Mouse (Mus musculus) embryo, embryonic 11.5 days (tissue): ENCODE measurements around the gene Il34.

ENCODE experiments used
- DNase-seq: peaks from one replicate; pipeline ENCODE4 v3.0.0-alpha.2; 2012; ENCODE audit warnings: low read depth, low spot score

Gene Il34

DNA sequence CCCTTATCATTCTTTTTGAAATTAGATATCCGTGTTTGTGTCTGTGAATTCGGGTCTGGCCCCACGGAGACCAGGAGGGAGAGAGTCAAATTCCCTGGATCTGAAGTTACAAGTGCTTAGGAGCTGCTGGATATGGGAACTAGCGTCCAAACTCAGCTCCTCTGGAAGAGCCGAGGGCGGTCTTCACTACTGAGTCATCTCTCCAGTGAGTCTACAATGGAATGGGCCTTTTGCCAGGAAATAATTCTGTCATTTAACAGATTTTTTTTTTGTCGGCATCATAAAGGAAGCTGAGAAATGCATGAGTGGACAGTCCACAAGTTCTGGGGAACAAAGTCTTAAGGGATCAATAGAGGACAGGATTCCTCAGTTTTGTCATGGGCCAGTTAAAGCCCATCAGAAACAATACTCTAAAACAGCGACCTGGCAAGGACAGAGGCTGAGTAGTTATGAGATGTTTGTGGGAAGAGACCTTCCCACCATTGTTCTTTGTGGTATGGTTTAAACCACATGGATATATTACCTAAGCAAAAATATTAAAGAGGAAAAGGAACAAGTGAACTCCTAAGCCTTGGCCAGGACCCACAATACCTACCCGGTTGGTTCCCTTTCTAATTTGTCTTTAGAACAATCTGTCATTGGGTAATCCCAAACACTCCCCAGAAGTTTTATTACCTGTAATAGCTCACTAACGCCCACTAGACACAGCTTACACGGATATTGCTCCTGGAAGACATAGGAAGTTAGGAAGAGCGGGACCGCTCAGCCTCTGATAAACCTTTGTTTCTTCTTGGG, 25.6 kb downstream of the Il34 start:
- no peak for DNase-seq

DNA sequence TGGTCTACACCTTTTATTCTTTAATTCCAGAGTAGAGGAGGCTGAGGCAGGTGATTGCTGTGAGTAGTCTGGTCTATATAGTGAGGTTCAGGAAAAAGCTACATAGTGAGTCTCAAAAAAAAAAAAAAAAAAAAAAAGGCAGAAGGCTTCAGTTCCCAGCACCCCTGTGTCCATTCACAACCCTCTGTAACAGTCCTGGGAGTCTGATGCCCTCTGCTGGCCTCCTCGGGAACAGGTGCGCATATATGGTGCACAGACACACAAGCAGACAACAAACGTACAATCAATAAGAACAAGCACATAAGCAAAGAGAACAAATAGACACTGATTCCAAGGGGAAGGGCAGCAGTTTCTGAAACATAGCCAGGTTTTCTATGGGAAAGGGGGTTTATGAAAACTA, 29.4 kb downstream of the Il34 start:
- no peak for DNase-seq

DNA sequence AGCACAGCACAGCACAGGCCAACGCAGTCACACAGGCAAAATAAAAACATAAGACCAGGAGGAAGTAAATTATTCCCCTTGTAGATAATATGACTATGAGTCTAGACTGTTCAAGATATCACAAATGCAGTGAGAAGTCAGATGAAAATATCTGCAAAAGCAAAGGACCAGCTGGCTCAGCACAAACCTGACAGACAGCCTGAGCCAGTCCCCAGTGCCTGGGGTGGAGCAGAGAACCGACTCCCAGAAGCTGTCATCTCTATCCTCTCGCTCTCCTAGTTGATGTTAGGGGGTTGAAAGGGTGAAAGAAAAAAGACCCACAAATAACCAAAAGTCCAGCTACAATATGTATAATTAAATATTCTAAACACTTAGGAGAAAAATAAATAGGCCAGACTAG, 30.0 kb downstream of the Il34 start:
- no peak for DNase-seq

DNA sequence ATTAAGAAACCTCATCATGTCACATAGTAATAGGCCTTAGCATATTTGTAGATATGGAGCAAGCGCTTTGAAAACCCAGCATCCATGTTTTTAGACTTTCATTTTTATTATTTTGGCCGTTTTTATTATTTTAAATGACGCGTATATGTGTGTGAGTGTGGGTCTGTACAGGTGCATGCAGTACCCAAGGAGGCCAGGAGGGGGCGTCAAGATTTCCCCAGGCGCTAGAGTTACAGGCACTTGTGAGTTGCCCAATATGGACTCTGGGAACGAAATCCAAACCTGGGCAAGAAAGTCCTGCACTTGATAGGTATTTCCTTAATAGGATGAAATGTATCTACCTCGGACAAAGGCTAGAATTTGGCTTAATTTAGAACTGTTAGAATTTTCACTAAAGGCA, 30.4 kb downstream of the Il34 start:
- DNase-seq, result no peak

DNA sequence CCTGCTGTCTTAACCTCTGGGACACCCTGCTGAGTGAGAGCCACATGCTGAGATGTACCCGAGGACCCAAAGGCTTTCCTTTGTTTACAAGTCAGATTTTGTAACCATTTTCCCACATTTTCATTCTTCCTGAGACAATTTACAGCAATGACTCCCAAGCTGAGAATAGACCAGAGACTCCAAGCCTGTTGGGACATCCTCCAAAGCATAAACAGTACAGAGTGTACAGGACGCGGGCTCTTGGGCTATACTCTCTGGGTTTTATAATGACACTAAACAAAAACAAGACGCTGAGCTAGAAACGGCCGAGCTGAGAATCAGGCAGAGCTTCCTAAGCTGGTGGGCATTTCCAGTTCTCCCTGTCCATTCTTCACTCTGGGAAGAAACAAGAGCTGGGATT, 31.0 kb downstream of the Il34 start:
- DNase-seq, result no peak

DNA sequence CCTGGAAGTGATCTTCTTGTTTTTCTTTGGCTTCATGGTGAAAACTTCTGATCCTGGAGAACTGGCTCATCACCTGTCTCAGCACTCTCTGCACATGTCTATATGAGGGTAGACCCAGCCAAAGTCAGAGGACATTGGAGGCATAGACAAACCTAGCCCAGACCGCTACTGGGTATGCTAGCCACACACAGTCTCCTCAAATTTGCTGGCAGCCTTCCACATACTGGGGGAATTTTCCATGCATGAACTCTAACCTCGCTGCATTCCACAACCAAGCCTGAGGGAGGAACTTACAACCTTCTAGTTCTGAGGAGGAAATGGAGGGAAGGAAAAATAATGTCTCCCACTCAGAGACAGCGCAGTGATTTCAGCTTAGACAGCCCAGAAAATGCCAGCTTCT, 31.7 kb downstream of the Il34 start:
- no peak for DNase-seq

DNA sequence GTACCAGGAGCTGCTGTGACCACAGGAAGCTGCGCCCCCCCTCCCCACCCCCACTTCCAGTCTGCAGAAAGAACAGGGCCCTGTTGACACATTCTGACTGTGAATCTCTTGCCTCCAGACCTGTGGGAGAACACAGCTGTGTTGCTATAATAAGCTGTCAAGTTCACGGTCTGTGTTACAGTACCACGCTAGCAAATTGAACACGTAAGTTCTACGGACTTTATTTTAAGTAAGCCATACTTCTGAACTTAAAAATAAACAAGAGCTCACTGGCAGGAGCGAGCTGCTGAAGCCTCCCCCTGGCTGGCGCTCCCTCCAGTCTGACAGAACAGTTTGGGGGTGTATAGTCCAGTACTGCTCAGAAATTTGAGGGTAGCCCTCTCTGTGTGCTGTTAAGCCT, 33.3 kb downstream of the Il34 start:
- DNase-seq, result no peak

DNA sequence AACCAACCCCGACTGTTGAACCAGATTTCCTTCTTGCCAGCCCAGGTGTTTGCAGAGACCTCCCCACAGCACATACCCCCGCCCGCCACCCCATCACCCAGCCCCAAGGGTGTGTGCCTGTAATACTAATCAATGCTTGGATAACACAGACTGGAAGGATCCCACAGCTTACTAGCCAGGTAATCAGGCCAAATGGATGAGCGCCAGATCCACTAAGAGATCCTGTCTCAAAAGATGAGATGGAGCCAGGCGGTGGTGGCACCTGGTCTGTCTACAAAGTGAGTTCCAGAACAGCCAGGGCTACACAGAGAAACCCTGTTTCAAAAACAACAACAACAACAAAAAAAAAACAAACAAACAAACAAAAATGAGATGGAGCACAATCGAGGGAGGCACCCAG, 38.5 kb downstream of the Il34 start:
- DNase-seq, result no peak

DNA sequence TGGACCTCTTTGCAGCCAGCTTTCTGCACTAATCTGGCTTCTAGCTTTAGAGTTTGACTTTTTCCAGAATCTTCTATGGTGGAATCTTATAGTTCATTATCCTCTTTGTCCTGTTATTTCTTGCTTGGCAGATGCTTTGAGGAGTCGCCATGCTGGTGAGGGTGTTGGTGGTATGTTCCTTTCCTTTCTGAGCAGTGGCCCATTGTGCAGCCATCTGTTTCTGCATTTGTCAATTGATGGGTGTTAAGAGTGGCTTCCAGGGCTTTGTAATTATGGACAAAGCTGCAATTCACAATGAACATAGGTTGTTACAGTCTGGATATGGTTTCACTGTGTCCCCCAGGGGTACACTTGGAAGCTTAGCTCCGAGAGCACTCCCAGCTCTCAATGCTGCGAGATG, 41.1 kb downstream of the Il34 start:
- DNase-seq, result no peak

DNA sequence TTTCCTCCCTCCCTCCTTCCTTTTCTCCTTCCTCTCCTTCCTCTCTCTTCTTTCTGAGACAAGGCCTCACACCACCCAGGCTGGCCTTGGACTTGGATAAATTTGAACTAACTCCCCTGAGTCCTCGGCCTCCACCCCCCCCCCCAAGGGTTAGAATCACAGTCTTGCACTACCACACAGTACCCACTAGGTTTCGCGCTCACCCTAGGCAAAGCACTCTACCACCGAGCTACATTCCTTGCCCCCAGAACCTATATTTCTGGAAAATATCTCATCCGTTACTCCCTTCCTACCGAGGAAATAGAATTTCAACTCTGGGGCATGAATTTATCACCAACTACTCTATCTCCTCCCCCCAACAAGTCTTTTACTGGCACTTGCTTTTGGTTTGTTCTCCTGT, 43.7 kb downstream of the Il34 start:
- DNase-seq, result no peak

DNA sequence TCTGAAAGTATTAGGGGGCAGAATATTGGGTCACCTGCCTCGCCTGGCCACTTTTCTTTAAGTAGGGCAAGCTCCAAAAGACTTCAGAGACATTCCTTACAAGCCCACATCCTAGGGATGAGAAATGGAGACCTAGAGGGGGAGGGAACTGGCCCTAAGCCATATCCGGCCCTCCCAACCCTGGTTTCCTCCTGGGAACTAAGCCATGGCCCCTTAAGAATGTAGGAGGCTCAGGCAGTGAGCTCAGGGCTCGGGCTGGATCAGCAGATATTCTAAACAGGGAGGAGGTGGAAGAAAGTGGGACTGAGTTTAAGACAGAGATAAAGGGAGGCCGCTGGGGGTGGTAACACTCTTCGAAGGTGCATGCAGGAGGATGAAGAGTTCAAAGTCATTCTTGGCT, 44.5 kb downstream of the Il34 start:
- DNase-seq, result no peak

DNA sequence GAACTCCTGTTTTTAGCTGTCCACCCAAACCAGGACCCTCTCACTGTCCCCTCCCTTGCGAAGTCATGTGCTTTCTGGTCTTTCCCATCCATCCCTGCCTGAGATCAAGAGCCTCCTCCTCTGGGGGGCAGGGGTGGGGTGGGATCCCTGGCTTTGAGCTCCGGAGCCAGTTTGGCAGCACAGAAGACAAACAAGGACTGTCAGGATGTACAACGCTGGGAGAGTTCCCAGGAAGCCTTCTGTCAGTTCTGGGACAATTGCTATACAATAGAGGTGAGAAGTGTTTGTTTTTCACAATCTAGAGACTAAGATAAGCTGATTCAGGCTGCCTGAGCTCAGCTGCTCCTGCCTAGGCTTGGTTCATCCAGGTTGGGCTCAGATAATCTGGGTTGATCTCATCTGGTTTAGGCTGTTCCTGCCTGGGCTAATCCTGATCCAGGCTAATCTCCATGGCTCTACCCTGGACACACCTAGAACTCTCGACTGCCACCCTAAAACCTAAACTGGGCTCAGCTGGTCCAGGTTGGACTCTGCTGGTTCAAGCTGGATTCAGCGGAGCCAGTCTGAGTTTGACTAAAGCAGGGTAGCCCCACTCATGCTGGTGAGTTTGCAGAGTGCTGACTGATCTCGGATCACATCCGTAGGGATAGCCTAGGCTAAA, 45.3 kb downstream of the Il34 start:
- no peak for DNase-seq

DNA sequence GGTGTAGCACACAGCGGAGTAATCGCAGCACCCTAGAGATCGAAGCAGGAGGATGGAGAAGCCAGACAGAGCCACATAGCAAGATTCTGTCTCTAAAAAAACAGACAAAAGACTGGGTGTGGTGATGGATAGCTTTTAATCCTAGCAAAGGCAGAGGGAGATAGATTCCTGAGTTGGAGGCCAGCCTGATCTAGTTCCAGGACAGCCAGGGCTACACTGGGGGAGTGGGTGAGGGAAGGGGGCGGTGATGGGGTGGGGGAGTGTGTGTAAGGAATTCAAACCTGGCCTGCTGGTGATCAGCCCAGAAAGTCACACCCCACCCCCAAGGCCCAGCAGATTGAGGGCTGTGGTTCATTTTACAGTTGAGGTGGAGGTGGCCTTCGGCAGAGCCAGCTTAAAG, 49.5 kb downstream of the Il34 start:
- DNase-seq, result no peak

DNA sequence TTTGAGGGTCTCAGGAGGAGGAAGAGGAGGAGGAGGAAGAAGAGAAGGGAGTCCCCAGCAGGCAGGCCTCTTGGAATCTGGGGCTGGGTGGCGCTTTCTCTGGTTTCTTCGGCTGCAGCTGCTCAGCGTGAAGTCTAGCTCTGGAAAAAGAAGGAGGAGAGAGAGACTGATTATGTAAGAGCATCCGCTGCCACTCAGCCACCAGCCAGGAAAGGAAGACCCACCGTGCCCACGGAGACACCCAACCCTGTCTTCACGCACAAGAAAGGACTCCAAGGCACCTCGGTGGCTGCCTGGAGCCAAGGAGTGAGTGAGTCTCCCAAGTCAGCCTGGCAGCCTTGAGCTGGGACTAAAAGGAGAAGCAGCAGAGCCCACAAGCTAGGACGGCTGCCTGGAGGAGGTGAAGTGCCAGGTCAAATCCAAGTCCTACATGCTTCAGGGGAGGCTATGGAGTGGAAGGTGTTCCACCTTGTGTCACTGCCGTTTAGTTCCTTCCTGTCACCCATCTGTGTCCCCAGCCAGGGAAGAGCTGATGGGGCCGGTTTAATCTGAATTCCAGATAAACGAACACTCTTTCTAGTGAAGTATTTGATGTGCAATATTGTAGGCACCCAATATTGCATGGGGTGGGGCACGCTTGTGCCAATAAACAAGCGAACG, 50.1 kb downstream of the Il34 start:
- no peak for DNase-seq

DNA sequence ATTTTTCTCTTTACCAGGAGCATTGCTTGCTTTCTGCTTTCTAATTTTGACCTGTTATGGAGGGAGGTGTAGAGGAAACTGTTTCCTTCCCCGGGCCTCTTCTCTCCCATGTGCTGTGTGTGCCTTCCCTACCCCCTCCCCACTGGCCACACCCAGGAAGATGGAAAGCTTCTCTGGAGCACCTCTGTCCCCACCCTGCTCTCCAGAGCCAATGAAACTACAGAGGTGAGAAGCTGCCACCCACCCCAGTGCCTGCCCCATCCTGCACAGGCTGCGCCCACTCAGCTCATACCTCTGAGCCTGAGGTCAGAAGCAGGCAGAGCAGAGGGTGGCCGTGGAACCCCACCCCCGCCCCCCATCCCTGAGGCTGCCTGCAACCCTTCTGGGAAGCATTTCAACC, 51.0 kb downstream of the Il34 start:
- no peak for DNase-seq

DNA sequence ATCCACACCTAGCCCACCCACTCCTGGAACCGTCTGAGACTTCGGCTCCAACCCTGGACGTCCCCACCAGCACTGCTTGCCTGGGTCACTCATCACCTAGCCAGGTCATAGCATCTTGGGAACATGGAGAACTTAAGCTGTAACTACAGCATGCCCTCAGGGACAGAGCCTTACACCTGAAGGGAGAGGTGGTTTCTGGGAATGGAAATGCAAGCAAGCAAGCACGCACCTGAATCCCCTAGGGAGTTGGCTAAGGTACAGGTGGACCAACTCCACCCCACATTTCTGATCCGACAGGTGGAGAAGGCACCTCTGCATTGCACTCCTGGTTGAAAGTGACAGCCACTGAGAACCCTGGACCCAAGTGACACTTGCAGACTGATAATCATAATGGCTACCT, 54.2 kb downstream of the Il34 start:
- DNase-seq, result no peak

DNA sequence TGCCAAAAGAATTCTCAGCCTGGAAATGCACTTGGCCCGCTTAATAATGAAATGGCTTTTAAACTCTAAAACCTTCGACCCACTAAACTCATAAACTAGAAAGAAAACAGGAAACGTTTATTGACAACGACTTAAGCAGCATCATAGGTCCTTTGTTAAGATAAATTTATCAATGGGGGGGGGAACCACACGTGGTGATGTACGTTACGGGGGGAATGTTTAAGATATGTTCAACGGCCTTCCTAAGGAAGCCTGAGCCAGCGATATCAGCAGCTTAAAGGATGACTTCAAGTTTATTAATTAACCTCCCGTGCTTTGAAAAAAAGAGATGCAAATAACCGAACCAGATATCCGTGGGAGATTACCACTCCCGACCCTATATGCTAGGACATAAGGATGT, 55.5 kb downstream of the Il34 start:
- no peak for DNase-seq

DNA sequence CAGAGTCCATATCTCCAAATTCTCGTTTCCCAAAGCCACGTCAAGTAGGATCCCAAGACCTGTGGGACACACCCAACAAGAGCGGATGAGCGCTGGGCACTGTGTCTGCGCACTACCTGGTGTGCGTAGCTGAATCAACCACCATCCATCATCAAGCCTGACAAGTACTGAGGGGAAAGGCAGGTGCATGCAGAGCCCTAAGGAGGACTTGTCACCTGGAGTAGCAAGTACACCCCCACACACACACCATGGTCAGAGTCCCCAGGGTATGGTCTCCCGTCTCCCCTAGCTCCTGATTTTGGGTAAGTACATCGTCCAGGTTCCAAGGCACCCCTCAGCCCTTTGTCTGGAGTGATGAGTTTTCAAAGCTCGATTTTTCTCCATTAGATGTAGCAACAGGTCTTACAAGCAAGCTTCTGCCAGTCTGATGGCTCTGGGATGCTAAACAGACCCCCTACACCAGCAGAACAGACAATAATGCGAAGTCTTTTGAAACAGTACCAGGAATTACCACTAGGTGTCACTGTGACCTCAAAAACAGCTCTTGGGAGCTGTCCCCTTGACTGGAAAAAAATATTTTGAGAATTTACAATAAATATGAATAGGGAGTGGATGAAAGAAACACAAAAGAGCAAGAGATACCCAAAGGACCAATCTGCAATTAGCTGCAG, 56.1 kb downstream of the Il34 start:
- DNase-seq, result peak; percentile 57

DNA sequence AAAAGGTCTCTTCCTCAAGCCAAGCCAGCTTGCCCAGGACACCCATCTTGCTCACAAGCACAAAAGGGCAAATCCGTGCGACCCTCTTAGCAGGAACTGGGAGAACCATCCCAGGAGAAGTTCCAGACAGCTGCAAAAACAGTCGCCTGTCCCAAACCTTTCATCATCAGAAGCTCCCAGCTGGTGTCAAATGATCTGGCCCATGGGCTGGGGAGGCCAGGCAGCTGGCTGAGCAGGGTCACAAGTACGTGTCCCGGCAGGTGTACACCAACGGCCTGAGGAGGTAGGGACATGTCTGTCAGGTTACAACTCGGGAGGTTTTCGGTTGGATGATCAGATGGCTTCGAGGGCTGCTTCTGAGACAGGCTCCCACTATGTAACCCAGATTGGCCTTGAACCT, 59.1 kb downstream of the Il34 start:
- no peak for DNase-seq

DNA sequence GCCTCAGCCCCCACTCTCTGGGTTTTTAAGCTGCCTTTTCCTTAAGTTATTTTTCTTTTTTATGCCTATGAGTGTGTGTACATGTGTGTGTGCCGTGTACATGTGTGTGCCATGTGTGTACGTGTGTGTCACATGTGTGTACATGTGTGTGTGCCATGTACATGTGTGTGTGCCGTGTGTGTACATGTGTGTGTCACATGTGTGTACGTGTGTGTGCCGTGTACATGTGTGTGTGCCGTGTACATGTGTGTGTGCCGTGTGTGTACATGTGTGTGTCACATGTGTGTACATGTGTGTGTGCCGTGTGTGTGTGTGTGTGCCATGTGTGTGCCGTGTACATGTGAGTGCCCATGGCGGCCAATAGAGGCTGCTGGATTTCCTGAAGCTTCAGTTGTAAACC, 60.6 kb downstream of the Il34 start:
- no peak for DNase-seq

DNA sequence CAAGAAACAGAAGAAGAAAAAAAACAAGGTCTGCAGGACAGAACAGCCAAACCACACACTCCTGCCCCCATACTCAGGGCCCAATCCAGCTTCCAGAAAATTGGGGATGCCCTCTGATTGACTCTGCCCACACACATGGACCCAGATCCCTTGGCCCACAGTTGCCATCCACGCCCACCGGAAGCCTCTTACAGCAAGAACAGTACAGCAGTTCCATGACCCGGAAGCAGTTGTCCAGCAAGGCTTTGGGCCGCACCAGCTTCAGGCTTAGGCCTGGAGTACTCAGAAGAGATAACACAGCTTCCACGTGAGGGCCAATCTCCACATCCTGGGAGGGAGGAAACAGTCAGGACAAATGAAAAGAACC, 63.3 kb downstream of the Il34 start:
- DNase-seq, result no peak

DNA sequence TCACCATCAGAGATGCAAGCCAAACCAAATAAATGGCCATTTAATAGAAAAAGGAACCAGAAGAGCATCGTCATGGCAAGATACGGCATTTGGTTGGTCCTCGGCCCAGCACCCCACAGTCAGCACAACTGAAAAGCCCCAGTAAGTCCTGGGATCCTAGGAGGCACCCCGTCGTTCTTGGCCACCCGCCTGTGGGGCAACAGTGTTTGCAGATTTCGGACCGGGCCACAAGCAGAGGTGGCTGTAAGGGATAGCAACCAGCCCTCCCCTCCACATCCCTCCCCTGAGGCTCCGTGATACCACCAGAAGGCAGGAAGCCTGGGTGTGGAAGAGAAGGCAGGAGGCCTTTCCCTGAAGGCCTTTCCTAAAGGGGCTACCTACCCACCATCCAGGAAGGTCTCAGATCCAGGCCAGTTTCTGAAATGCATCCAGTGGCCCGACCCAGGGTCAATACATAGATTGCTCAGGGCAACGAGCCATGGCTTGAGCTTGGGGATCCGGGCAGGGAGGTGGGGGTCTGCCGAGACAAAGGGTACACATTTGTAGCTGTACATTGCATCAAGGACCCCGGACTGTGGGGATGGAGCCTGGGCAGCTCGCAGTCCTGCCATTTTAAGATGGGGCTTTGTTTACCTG, 63.8 kb downstream of the Il34 start:
- no peak for DNase-seq
